Mouse (Mus musculus): ENCODE results near the gene Tsku. TPM values are rescaled to one million over a fixed set of nuclear protein-coding genes. Genes with fewer than 3 reads are reported as not detected.

The Tsku gene
- polyA plus RNA-seq, 1 experiment from 2014 or later, result 9.3 TPM

DNA sequence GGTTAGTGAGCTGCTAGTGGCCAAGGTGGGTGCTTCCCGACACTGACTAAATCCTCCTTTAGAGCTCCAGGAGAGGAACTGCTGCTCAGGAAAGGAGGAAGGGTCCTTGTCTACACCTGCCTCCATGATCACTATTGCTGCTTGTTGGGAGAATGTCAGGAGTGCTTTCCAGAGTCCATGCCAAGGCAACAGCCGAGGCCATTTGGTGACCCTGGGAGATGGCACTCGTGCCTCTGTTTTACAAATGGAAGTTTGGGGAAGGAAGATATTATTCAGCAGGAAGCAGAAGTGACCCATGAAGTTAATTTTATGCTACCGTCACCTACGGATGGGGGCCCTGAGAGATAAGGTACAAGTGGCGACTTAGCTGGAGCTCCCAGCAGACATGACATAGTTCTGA is 21.7 kb upstream of the Tsku start:
- peaks cover 19% of the 10 kb centered on the region for H3K4me1 ChIP-seq
- DNase-seq (ENCODE audit: extremely low spot score, low spot score), result no peak
- H3K36me3 ChIP-seq (replicated peaks), result no peaks in the 10 kb centered on the region
- H3K9me3 ChIP-seq, result no peaks in the 10 kb centered on the region
- 88% methylated on average over 6 of the region's 6 CpGs for WGBS
- H3K27me3 ChIP-seq (ENCODE audit: poor library complexity, severe bottlenecking), result no peaks in the 10 kb centered on the region
- H3K27ac ChIP-seq, result no peak overlapping the region
- H3K4me3 ChIP-seq, result no peak overlapping the region

- Histone ChIP-seq H3K27ac (no peak overlapping the region), H3K4me3 (no peak overlapping the region), H3K36me3 (replicated peaks) (no peaks in the 10 kb centered on the region), H3K4me1 (peaks cover 19% of the 10 kb centered on the region), H3K27me3 (ENCODE audit: poor library complexity, severe bottlenecking) (no peaks in the 10 kb centered on the region), H3K9me3 (no peaks in the 10 kb centered on the region)
- DNase-seq (ENCODE audit: extremely low spot score, low spot score), result no peak
- WGBS, result 70% methylated on average over 6 of the region's 6 CpGs
Measured at GRCm38 (mm10) chr7:98380224-98380925, 19.2 kb upstream of the Tsku start.

GRCm38 (mm10) chr7:98379232-98379631 is 18.1 kb upstream of the Tsku start:
- no peaks in the 10 kb centered on the region for H3K9me3 ChIP-seq
- 95% methylated on average over 4 of the region's 4 CpGs for WGBS
- DNase-seq (ENCODE audit: extremely low spot score, low spot score), result no peak
- no peaks in the 10 kb centered on the region for H3K36me3 ChIP-seq (replicated peaks)
- H3K27ac ChIP-seq, result no peak overlapping the region
- H3K4me3 ChIP-seq, result no peak overlapping the region
- H3K27me3 ChIP-seq (ENCODE audit: poor library complexity, severe bottlenecking), result no peaks in the 10 kb centered on the region
- H3K4me1 ChIP-seq, result peaks cover 18% of the 10 kb centered on the region

DNA sequence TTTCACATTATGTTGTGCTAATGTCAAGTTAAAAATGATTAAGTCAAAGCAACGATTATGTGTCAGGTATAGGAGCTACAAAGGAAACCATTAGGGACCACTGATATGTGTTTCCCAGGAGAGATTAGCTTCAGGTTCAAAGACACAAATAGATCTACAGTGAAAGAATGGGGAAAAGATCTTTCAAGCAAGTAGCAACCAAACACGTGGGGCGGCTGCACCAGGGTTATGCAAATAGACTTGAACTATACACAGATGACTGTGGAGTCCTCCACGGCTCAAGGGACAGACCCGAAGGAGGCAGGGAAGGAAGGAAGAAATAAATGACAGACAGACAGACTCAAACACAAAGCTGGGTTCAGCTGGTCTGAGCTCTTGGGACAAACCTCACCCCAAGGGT is 16.1 kb upstream of the Tsku start:
- Histone ChIP-seq H3K27me3 (ENCODE audit: poor library complexity, severe bottlenecking) (no peaks in the 10 kb centered on the region), H3K36me3 (replicated peaks) (no peaks in the 10 kb centered on the region), H3K4me1 (peaks cover 6% of the 10 kb centered on the region), H3K9me3 (no peaks in the 10 kb centered on the region), H3K4me3 (no peak overlapping the region), H3K27ac (no peak overlapping the region)
- no peak for DNase-seq (ENCODE audit: extremely low spot score, low spot score)
- WGBS, result 80% methylated on average over 5 of the region's 5 CpGs

DNA sequence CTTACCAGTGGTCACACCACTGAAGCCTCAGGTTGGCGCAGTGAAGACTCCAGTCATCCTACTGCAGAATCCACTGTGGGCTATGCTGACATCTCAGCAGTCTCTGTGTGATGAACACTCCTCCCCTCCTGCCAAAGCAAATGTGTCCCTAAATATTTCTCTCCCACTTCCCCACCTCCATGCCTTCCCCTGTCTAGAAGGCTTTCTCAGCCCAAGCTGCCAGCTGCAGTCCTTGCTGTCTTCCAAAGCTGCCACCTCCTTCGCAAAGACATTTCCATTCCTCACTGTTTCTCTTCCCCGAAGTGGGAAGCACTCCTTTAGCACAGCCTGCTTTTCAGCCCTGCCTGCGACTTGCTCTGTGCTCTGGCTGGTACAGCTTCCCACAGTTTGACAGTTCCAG is 10.0 kb upstream of the Tsku start:
- Histone ChIP-seq H3K9me3 (no peaks in the 10 kb centered on the region), H3K27ac (0 out of 2 replicates have a peak overlapping the region, but pooled peaks have one; percentile 5), H3K27me3 (ENCODE audit: poor library complexity, severe bottlenecking) (peaks cover 14% of the 10 kb centered on the region; the same call in 1 of the 2 replicates), H3K4me3 (no peak overlapping the region), H3K4me1 (peaks cover 14% of the 10 kb centered on the region), H3K36me3 (replicated peaks) (no peaks in the 10 kb centered on the region)
- DNase-seq (ENCODE audit: extremely low spot score, low spot score), result no peak
- WGBS, result 40% methylated on average over 4 of the region's 4 CpGs

DNA sequence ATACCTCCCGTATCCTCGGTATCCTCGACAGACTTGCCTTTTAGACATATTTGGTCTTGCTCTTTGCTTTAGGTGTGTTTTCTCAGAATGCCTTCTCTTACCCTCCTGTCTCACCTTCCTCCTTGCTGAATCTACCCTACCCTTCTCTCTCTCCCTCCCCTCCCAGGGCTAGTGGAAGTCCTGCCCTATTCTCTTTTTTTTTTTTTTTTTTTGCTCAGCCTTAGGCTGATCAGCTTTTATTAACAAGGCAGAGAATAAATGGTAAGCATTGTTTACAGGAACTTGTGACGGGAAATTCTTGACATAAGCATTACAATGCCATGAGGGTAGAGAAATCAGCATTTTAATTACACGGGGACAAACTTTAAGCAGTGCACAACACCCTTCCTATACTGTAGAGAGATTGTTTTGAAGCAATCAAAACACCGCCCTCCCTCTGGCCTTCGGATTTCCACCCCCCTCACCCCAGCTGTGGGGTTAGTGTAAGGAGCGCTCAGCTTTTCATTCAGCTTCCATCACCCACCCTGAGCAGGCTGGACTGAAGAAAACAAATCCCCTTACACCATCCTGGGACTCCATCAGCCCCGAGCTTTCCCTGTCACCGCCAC is 8.7 kb upstream of the Tsku start:
- no peak for DNase-seq (ENCODE audit: extremely low spot score, low spot score)

DNA sequence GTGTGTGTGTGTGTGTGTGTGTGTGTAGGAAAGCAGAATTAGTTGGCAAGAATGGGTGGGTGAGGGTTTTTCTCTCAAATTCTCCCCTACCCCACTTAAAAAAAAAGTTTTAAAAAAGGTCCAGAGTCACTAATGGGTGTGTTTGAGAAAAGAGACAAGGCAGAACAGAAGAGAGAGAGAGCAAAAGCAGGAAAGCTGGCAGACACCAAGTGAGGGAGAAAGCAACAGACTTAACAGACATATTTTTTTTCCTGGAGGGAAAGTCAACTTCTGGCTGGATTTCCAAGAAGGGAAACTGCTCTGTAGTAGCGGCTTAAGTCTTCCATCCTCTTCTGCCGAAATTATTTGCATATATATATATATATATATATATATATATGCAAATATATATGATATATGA is 534 bp upstream of the Tsku start:
- Histone ChIP-seq H3K4me1 (peaks cover 52% of the 10 kb centered on the region), H3K9me3 (peaks cover 4% of the 10 kb centered on the region; the same call in 1 of the 2 replicates), H3K4me3 (peak overlapping the region; percentile 63), H3K27me3 (ENCODE audit: poor library complexity, severe bottlenecking) (no peaks in the 10 kb centered on the region; the same call in 1 of the 2 replicates), H3K36me3 (replicated peaks) (peaks cover 7% of the 10 kb centered on the region; the same call in 1 of the 2 replicates), H3K27ac (peak overlapping the region; percentile 90)
- DNase-seq (ENCODE audit: extremely low spot score, low spot score), result no peak
- 56% methylated on average over 2 of the region's 2 CpGs for WGBS

More for the DNA sequence above, 8.7 kb upstream of the Tsku start:
- H3K9me3 ChIP-seq, result no peaks in the 10 kb centered on the region
- H3K4me3 ChIP-seq, result no peak overlapping the region
- no peak overlapping the region for H3K27ac ChIP-seq
- no peaks in the 10 kb centered on the region for H3K36me3 ChIP-seq (replicated peaks)
- WGBS, result 49% methylated on average over 10 of the region's 10 CpGs
- peaks cover 14% of the 10 kb centered on the region for H3K4me1 ChIP-seq
- H3K27me3 ChIP-seq (ENCODE audit: poor library complexity, severe bottlenecking), result peaks cover 14% of the 10 kb centered on the region; the same call in 1 of the 2 replicates

DNA sequence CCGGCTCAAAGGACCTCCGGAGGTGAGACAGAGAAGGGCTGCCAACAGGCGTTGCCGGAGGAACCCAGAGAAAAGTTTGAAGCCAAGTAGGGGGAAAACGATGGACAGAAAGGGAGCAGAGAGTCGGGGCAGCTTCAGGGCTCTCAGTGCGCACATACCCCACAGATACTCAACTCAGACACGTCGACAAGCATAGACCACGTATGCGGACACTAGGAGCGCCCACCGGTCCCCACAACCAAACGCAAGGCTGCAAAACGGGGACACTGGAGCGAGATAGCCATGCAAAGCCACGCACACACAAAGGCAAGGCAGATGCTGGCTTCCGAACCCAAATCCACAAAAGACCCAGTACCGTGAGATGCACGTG is 522 bp downstream of the Tsku start:
- peak overlapping the region; percentile 63 for H3K4me3 ChIP-seq
- peaks cover 63% of the 10 kb centered on the region for H3K4me1 ChIP-seq
- H3K27me3 ChIP-seq (ENCODE audit: poor library complexity, severe bottlenecking), result no peaks in the 10 kb centered on the region; the same call in 1 of the 2 replicates
- DNase-seq (ENCODE audit: extremely low spot score, low spot score), result no peak
- peaks cover 10% of the 10 kb centered on the region; the same call in 1 of the 2 replicates for H3K36me3 ChIP-seq (replicated peaks)
- H3K9me3 ChIP-seq, result peaks cover 4% of the 10 kb centered on the region; the same call in 1 of the 2 replicates
- under 1% methylated on average over 20 of the region's 20 CpGs for WGBS
- peak overlapping the region; percentile 90 for H3K27ac ChIP-seq

DNA sequence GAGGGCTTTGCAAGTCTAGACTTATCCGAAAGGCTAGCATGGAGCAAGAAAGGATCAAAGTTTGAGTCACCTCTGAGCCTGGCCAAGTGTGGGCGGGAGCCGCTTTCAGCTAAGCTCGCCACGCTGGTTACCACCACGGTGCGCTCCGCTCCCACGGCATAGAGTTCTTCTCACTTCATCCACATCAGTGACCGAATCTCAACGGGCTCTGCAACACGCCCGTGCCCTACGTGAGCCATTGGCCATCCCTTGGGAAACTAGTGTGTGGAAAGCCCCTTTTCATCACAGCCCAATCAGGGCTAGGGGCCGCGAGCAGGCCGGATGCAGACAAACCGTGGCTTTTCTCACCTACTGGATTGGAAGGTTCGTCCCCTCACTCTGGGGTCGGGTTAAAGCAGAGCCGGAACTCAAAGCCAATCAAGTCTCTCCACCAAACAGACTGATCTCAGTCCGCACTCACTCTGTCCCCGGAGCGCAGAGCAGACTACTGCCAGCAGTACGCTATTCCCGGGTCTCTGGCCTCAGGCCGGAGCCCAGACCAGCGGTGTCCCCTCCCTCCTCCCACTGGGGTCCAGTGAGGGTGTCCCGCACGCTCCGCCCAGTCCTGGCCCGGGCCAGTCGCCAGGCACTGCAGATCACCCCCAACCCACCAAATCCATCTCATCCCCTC is 1.0 kb downstream of the Tsku start:
- under 1% methylated on average over 33 of the region's 33 CpGs for WGBS
- H3K9me3 ChIP-seq, result peaks cover 4% of the 10 kb centered on the region; the same call in 1 of the 2 replicates
- H3K4me1 ChIP-seq, result peaks cover 68% of the 10 kb centered on the region
- H3K27ac ChIP-seq, result peak overlapping the region; percentile 90
- peak overlapping the region; percentile 63 for H3K4me3 ChIP-seq
- H3K27me3 ChIP-seq (ENCODE audit: poor library complexity, severe bottlenecking), result no peaks in the 10 kb centered on the region; the same call in 1 of the 2 replicates
- DNase-seq (ENCODE audit: extremely low spot score, low spot score), result peak; percentile 84
- H3K36me3 ChIP-seq (replicated peaks), result peaks cover 10% of the 10 kb centered on the region; the same call in 1 of the 2 replicates

DNA sequence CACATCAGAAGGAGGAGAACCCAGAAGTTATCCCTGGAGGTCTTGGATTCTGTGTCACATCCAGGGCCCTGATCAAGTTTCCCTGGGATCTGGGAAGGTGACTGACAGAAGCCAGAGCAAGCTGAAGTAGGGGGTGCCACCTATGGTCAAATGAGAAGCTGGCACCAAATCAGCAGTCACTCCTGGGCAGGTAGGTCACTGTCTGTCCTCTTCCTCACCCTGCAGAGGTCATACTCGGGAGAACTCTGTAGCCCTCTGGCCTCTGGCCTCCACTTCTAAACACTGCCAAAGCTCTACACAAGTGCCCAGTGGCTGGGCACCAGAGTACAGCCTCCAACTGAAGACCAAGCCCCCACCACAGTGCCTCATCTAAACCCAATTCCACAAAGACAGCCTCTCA is 3.1 kb downstream of the Tsku start:
- no peak for DNase-seq (ENCODE audit: extremely low spot score, low spot score)
- Histone ChIP-seq H3K36me3 (replicated peaks) (peaks cover 12% of the 10 kb centered on the region), H3K4me1 (peaks cover 88% of the 10 kb centered on the region), H3K27ac (no peak overlapping the region), H3K4me3 (no peak overlapping the region; the same call in 1 of the 2 replicates), H3K9me3 (no peaks in the 10 kb centered on the region), H3K27me3 (ENCODE audit: poor library complexity, severe bottlenecking) (no peaks in the 10 kb centered on the region; the same call in 1 of the 2 replicates)
- 69% methylated on average over 1 of the region's 1 CpGs for WGBS

DNA sequence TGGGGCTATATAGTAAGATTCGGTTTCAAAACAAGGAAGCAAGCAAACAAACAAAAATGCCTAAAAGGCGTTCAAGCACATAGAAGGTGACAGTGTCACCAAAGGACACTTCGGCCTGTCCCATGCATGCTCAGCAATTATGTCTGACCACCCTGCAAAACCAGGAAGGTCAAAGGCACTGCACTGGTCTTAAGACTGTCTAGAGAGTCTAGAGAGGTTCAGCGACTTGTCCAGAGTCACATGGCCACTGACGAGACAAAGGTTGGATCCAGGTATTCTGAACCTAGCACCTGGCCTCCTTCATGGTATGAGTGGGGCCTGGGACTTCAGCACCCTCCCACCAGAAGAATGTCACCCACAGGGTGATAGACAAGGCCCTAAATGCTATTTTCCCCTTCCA is 3.8 kb downstream of the Tsku start:
- peaks cover 86% of the 10 kb centered on the region for H3K4me1 ChIP-seq
- WGBS, result 88% methylated on average over 5 of the region's 5 CpGs
- H3K9me3 ChIP-seq, result no peaks in the 10 kb centered on the region
- peak overlapping the region; percentile 40; the same call in 1 of the 2 replicates for H3K27ac ChIP-seq
- peaks cover 19% of the 10 kb centered on the region for H3K36me3 ChIP-seq (replicated peaks)
- no peak overlapping the region for H3K4me3 ChIP-seq
- H3K27me3 ChIP-seq (ENCODE audit: poor library complexity, severe bottlenecking), result no peaks in the 10 kb centered on the region; the same call in 1 of the 2 replicates
- DNase-seq (ENCODE audit: extremely low spot score, low spot score), result no peak

DNA sequence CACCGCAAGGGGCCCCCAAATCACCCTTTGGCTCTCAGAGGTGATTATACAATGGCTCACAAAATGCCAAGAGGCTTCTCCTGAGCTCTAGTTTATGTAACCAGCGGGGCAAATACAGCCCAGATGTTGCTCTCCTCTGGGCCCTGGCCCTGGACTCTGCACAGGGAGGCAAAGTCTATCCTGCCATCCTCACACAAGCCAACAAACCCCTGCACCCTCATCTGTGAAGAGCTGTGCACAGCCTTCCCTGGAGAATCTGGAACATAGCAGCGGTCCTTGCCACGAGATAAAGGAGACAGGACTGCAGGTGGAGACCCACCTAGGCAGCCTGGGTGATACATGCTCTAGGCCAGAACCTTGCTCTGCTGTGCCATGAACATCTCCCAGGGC is 6.2 kb downstream of the Tsku start:
- Histone ChIP-seq H3K9me3 (no peaks in the 10 kb centered on the region), H3K4me3 (peak overlapping the region; percentile 16), H3K27me3 (ENCODE audit: poor library complexity, severe bottlenecking) (no peaks in the 10 kb centered on the region; the same call in 1 of the 2 replicates), H3K4me1 (peaks cover 68% of the 10 kb centered on the region), H3K36me3 (replicated peaks) (peaks cover 42% of the 10 kb centered on the region), H3K27ac (peak overlapping the region; percentile 81)
- WGBS, result 32% methylated on average over 4 of the region's 4 CpGs
- DNase-seq (ENCODE audit: extremely low spot score, low spot score), result no peak

All from forebrain, embryonic 10.5 days (tissue).